Mouse (Mus musculus) intestine, postnatal 0 days (tissue): ENCODE measurements around the gene Ptprb. TPM values are rescaled to one million over a fixed set of nuclear protein-coding genes. Genes with fewer than 3 reads are reported as not detected.

ENCODE experiments used
- ATAC-seq: fragments of 200-750 bp; cut with Nextera tagmentation; 2 replicates; pipeline ENCODE4 v1.8.0; 2017; ENCODE audit warnings: mild to moderate bottlenecking, moderate TSS enrichment, moderate library complexity
- H3K27ac ChIP-seq: fragments of 300-500 bp; sonication (generic); 2 replicates; pipeline ENCODE4 v1.5.1; 2014; ENCODE audit warnings: mild to moderate bottlenecking, low read depth, low read length, moderate library complexity
- H3K27me3 ChIP-seq: fragments of 300-500 bp; sonication (generic); replicated peaks from 2 replicates; pipeline ENCODE4 v1.6.1; 2014; ENCODE audit warnings: low read length, mixed read lengths; ENCODE audit not compliant: control insufficient read depth, insufficient read depth
- H3K36me3 ChIP-seq: fragments of 300-500 bp; sonication (generic); 2 replicates; pipeline ENCODE4 v1.6.1; 2014; ENCODE audit warnings: mild to moderate bottlenecking, moderate library complexity; ENCODE audit not compliant: control insufficient read depth, insufficient read depth
- H3K4me1 ChIP-seq: fragments of 300-500 bp; sonication (generic); replicated peaks from 2 replicates; pipeline ENCODE4 v1.6.1; 2014; ENCODE audit warnings: antibody characterized with exemption, low read length, mixed read lengths; ENCODE audit not compliant: control insufficient read depth, insufficient read depth
- H3K4me2 ChIP-seq: fragments of 300-500 bp; sonication (generic); replicated peaks from 2 replicates; pipeline ENCODE4 v1.6.1; 2014; ENCODE audit warnings: low read depth, mild to moderate bottlenecking, moderate library complexity
- H3K4me3 ChIP-seq: fragments of 300-500 bp; sonication (generic); 2 replicates; pipeline ENCODE4 v1.5.1; 2014; ENCODE audit warnings: low read depth, low read length
- H3K9ac ChIP-seq: fragments of 300-500 bp; sonication (generic); 2 replicates; pipeline ENCODE4 v1.6.1; 2014; ENCODE audit warnings: mild to moderate bottlenecking, low read depth, low read length
- H3K9me3 ChIP-seq: fragments of 300-500 bp; sonication (generic); 2 replicates; pipeline ENCODE4 v1.6.1; 2016; ENCODE audit warnings: mixed run types; ENCODE audit not compliant: control insufficient read depth
- CTCF ChIP-seq: sonication (generic); IDR thresholded peaks from 2 replicates; pipeline ENCODE4 v1.5.1; 2016; ENCODE audit warnings: low read depth, mild to moderate bottlenecking, control low read depth, antibody characterized with exemption, moderate library complexity
- WGBS: fragments of 180-500 bp; shearing (Covaris S2); extraction: QIAGEN DNeasy Blood & Tissue Kit; methylation state at CpG from one replicate; pipeline ENCODE4 v1.1.7; 2014; 5-methylcytosine and 5-hydroxymethylcytosine counted together
- polyA plus RNA-seq: library from polyadenylated mRNA; unstranded; fragments of >200 nt; fragmentation: Nextera tagmentation; extraction: Ambion mirVana; gene quantifications from 2 replicates; pipeline ENCODE4 v1.2.1, GENCODE M21; 2015

The Ptprb gene
- polyA plus RNA-seq, 1 experiment from 2014 or later = 3.2 TPM

- no peaks in the 10 kb centered on the region for H3K9me3 ChIP-seq
- ATAC-seq = no peak
- no peak overlapping the region for H3K9ac ChIP-seq
- 84% methylated on average over 4 of the region's 4 CpGs for WGBS
- H3K4me2 ChIP-seq = no peak overlapping the region
- H3K4me3 ChIP-seq = no peak overlapping the region
- no peaks in the 10 kb centered on the region for H3K36me3 ChIP-seq
- no peak overlapping the region for H3K27ac ChIP-seq
- no peak for TF ChIP-seq CTCF
- no peaks in the 10 kb centered on the region for H3K4me1 ChIP-seq
- H3K27me3 ChIP-seq = no peaks in the 10 kb centered on the region
These were observed 16.0 kb upstream of the Ptprb start for GRCm38 (mm10) chr10:116259298-116259697.

- no peaks in the 10 kb centered on the region for H3K36me3 ChIP-seq
- no peak for TF ChIP-seq CTCF
- no peaks in the 10 kb centered on the region for H3K4me1 ChIP-seq
- ATAC-seq = no peak
- H3K4me3 ChIP-seq = no peak overlapping the region
- no peak overlapping the region for H3K9ac ChIP-seq
- WGBS = 44% methylated on average over 13 of the region's 13 CpGs
- H3K4me2 ChIP-seq = no peak overlapping the region
- no peak overlapping the region for H3K27ac ChIP-seq
- no peaks in the 10 kb centered on the region for H3K9me3 ChIP-seq
- H3K27me3 ChIP-seq = no peaks in the 10 kb centered on the region
These were observed 14.5 kb upstream of the Ptprb start for GRCm38 (mm10) chr10:116260658-116261433.

- Histone ChIP-seq H3K4me2 (no peak overlapping the region), H3K27ac (no peak overlapping the region), H3K4me3 (no peak overlapping the region), H3K36me3 (no peaks in the 10 kb centered on the region), H3K9me3 (no peaks in the 10 kb centered on the region), H3K4me1 (no peaks in the 10 kb centered on the region), H3K9ac (no peak overlapping the region), H3K27me3 (no peaks in the 10 kb centered on the region)
- ATAC-seq = no peak
- WGBS = 70% methylated on average over 5 of the region's 5 CpGs
- TF ChIP-seq CTCF = no peak
These were observed 13.8 kb upstream of the Ptprb start for GRCm38 (mm10) chr10:116261559-116261958.

- 0 out of 2 replicates have a peak, but pooled peaks cover 4% of the 10 kb centered on the region for H3K4me1 ChIP-seq
- no peak for TF ChIP-seq CTCF
- 66% methylated on average over 11 of the region's 11 CpGs for WGBS
- H3K4me3 ChIP-seq = no peak overlapping the region
- no peak for ATAC-seq
- no peak overlapping the region for H3K27ac ChIP-seq
- H3K36me3 ChIP-seq = no peaks in the 10 kb centered on the region
- no peak overlapping the region for H3K9ac ChIP-seq
- no peaks in the 10 kb centered on the region for H3K9me3 ChIP-seq
- no peaks in the 10 kb centered on the region for H3K27me3 ChIP-seq
- no peak overlapping the region for H3K4me2 ChIP-seq
These were observed 10.8 kb upstream of the Ptprb start for GRCm38 (mm10) chr10:116264521-116264920.

GRCm38 (mm10) chr10:116266561-116267433 lies 8.5 kb upstream of the Ptprb start:
- Histone ChIP-seq H3K4me1 (0 out of 2 replicates have a peak, but pooled peaks cover 4% of the 10 kb centered on the region), H3K9ac (no peak overlapping the region), H3K4me3 (no peak overlapping the region), H3K27me3 (no peaks in the 10 kb centered on the region), H3K27ac (no peak overlapping the region), H3K9me3 (no peaks in the 10 kb centered on the region), H3K4me2 (0 out of 2 replicates have a peak overlapping the region, but pooled peaks have one; percentile 0), H3K36me3 (no peaks in the 10 kb centered on the region)
- ATAC-seq = peak; percentile 70
- no peak for TF ChIP-seq CTCF
- 56% methylated on average over 15 of the region's 15 CpGs for WGBS

- Histone ChIP-seq H3K36me3 (no peaks in the 10 kb centered on the region), H3K27ac (no peak overlapping the region), H3K4me3 (no peak overlapping the region), H3K9me3 (no peaks in the 10 kb centered on the region), H3K4me1 (0 out of 2 replicates have a peak, but pooled peaks cover 4% of the 10 kb centered on the region), H3K27me3 (no peaks in the 10 kb centered on the region), H3K4me2 (no peak overlapping the region), H3K9ac (no peak overlapping the region)
- TF ChIP-seq CTCF = no peak
- no peak for ATAC-seq
- WGBS = 50% methylated on average over 4 of the region's 4 CpGs
These were observed 7.9 kb upstream of the Ptprb start for GRCm38 (mm10) chr10:116267434-116267822.
